Mouse (Mus musculus): ENCODE measurements around the gene Sp7. TPM values are rescaled to one million over a fixed set of nuclear protein-coding genes. Genes with fewer than 3 reads are reported as not detected.

Sp7 gene
- polyA plus RNA-seq, 1 experiment from 2014 or later = 35.4 TPM

- ATAC-seq (ENCODE audit: insufficient number of reproducible peaks, low FRiP score, low TSS enrichment, low read depth) = no peak
- H3K36me3 ChIP-seq = no peaks in the 10 kb centered on the region
- 50% methylated on average over 9 of the region's 9 CpGs for WGBS
Measured at GRCm38 (mm10) chr15:102386640-102387039, 19.7 kb upstream of the Sp7 start.

GRCm38 (mm10) chr15:102383671-102384070 is 16.7 kb upstream of the Sp7 start:
- H3K4me1 ChIP-seq = no peaks in the 10 kb centered on the region
- no peaks in the 10 kb centered on the region for H3K27me3 ChIP-seq
- no peak overlapping the region for H3K4me3 ChIP-seq (replicated peaks)
- H3K36me3 ChIP-seq = no peaks in the 10 kb centered on the region
- 91% methylated on average over 6 of the region's 6 CpGs for WGBS
- H3K9me3 ChIP-seq (replicated peaks) = no peaks in the 10 kb centered on the region
- no peak overlapping the region for H3K4me2 ChIP-seq (replicated peaks)
- H3K9ac ChIP-seq = no peak overlapping the region
- ATAC-seq (ENCODE audit: insufficient number of reproducible peaks, low FRiP score, low TSS enrichment, low read depth) = no peak
- no peak overlapping the region for H3K27ac ChIP-seq (replicated peaks)

More at GRCm38 (mm10) chr15:102386640-102387039, 19.7 kb upstream of the Sp7 start:
- Histone ChIP-seq H3K9me3 (replicated peaks) (no peaks in the 10 kb centered on the region), H3K27ac (replicated peaks) (no peak overlapping the region), H3K27me3 (no peaks in the 10 kb centered on the region), H3K4me1 (no peaks in the 10 kb centered on the region), H3K4me2 (replicated peaks) (no peak overlapping the region), H3K4me3 (replicated peaks) (no peak overlapping the region), H3K9ac (no peak overlapping the region)

- peak; percentile 49 for ATAC-seq (ENCODE audit: insufficient number of reproducible peaks, low FRiP score, low TSS enrichment, low read depth)
- no peak overlapping the region for H3K4me3 ChIP-seq (replicated peaks)
- no peak overlapping the region for H3K27ac ChIP-seq (replicated peaks)
- H3K9me3 ChIP-seq (replicated peaks) = no peaks in the 10 kb centered on the region
- no peak overlapping the region for H3K4me2 ChIP-seq (replicated peaks)
- no peaks in the 10 kb centered on the region for H3K36me3 ChIP-seq
- H3K4me1 ChIP-seq = peaks cover 10% of the 10 kb centered on the region
- no peaks in the 10 kb centered on the region for H3K27me3 ChIP-seq
- 2% methylated on average over 7 of the region's 7 CpGs for WGBS
- H3K9ac ChIP-seq = no peak overlapping the region
Measured at GRCm38 (mm10) chr15:102381575-102381974, 14.6 kb upstream of the Sp7 start.

- Histone ChIP-seq H3K9ac (no peak overlapping the region), H3K27me3 (no peaks in the 10 kb centered on the region), H3K4me3 (replicated peaks) (peak overlapping the region; percentile 59), H3K36me3 (no peaks in the 10 kb centered on the region), H3K9me3 (replicated peaks) (no peaks in the 10 kb centered on the region), H3K4me1 (peaks cover 16% of the 10 kb centered on the region), H3K4me2 (replicated peaks) (peak overlapping the region; percentile 93), H3K27ac (replicated peaks) (peak overlapping the region; percentile 90)
- ATAC-seq (ENCODE audit: insufficient number of reproducible peaks, low FRiP score, low TSS enrichment, low read depth) = peak; percentile 71; the same call in 1 of the 2 replicates
- WGBS = 3% methylated on average over 10 of the region's 10 CpGs
Measured at GRCm38 (mm10) chr15:102377810-102378262, 10.9 kb upstream of the Sp7 start.

- peak overlapping the region; percentile 93 for H3K4me2 ChIP-seq (replicated peaks)
- peak; percentile 63 for ATAC-seq (ENCODE audit: insufficient number of reproducible peaks, low FRiP score, low TSS enrichment, low read depth)
- H3K4me3 ChIP-seq (replicated peaks) = peak overlapping the region; percentile 59
- peak overlapping the region; percentile 90 for H3K27ac ChIP-seq (replicated peaks)
- H3K9me3 ChIP-seq (replicated peaks) = no peaks in the 10 kb centered on the region
- H3K4me1 ChIP-seq = peaks cover 16% of the 10 kb centered on the region
- H3K36me3 ChIP-seq = no peaks in the 10 kb centered on the region
- peak overlapping the region; percentile 59 for H3K9ac ChIP-seq
- no peaks in the 10 kb centered on the region for H3K27me3 ChIP-seq
- WGBS = 0% methylated on average over 7 of the region's 7 CpGs
Measured at GRCm38 (mm10) chr15:102377163-102377543, 10.2 kb upstream of the Sp7 start.

GRCm38 (mm10) chr15:102376453-102377162 is 9.6 kb upstream of the Sp7 start:
- under 1% methylated on average over 43 of the region's 43 CpGs for WGBS
- ATAC-seq (ENCODE audit: insufficient number of reproducible peaks, low FRiP score, low TSS enrichment, low read depth) = peak; percentile 80

GRCm38 (mm10) chr15:102370727-102371126 is 3.7 kb upstream of the Sp7 start:
- peak overlapping the region; percentile 24 for H3K4me3 ChIP-seq (replicated peaks)
- H3K9me3 ChIP-seq (replicated peaks) = no peaks in the 10 kb centered on the region
- H3K27me3 ChIP-seq = 0 out of 2 replicates have a peak, but pooled peaks cover 4% of the 10 kb centered on the region
- H3K4me1 ChIP-seq = peaks cover 29% of the 10 kb centered on the region
- 2% methylated on average over 10 of the region's 10 CpGs for WGBS
- H3K9ac ChIP-seq = peak overlapping the region; percentile 35; the same call in 1 of the 2 replicates
- ATAC-seq (ENCODE audit: insufficient number of reproducible peaks, low FRiP score, low TSS enrichment, low read depth) = peak; percentile 89
- peak overlapping the region; percentile 42 for H3K4me2 ChIP-seq (replicated peaks)
- no peaks in the 10 kb centered on the region for H3K36me3 ChIP-seq
- H3K27ac ChIP-seq (replicated peaks) = peak overlapping the region; percentile 74

More at GRCm38 (mm10) chr15:102376453-102377162, 9.6 kb upstream of the Sp7 start:
- Histone ChIP-seq H3K36me3 (no peaks in the 10 kb centered on the region), H3K27ac (replicated peaks) (peak overlapping the region; percentile 90), H3K27me3 (no peaks in the 10 kb centered on the region), H3K9ac (peak overlapping the region; percentile 59), H3K9me3 (replicated peaks) (no peaks in the 10 kb centered on the region), H3K4me1 (peaks cover 16% of the 10 kb centered on the region), H3K4me3 (replicated peaks) (peak overlapping the region; percentile 59), H3K4me2 (replicated peaks) (peak overlapping the region; percentile 93)

GRCm38 (mm10) chr15:102369972-102370371 is 3.0 kb upstream of the Sp7 start:
- no peaks in the 10 kb centered on the region for H3K36me3 ChIP-seq
- H3K4me3 ChIP-seq (replicated peaks) = peak overlapping the region; percentile 24; the same call in 1 of the 2 replicates
- peak overlapping the region; percentile 74 for H3K27ac ChIP-seq (replicated peaks)

GRCm38 (mm10) chr15:102366238-102366637 is 744 bp downstream of the Sp7 start:
- ATAC-seq (ENCODE audit: insufficient number of reproducible peaks, low FRiP score, low TSS enrichment, low read depth) = no peak
- Histone ChIP-seq H3K9ac (peak overlapping the region; percentile 46), H3K36me3 (no peaks in the 10 kb centered on the region), H3K4me2 (replicated peaks) (peak overlapping the region; percentile 49), H3K4me3 (replicated peaks) (peak overlapping the region; percentile 40), H3K27me3 (0 out of 2 replicates have a peak, but pooled peaks cover 11% of the 10 kb centered on the region), H3K27ac (replicated peaks) (peak overlapping the region; percentile 66), H3K4me1 (peaks cover 38% of the 10 kb centered on the region), H3K9me3 (replicated peaks) (no peaks in the 10 kb centered on the region)
- 5% methylated on average over 7 of the region's 7 CpGs for WGBS

More at GRCm38 (mm10) chr15:102369972-102370371, 3.0 kb upstream of the Sp7 start:
- peaks cover 30% of the 10 kb centered on the region for H3K4me1 ChIP-seq
- no peak overlapping the region for H3K9ac ChIP-seq
- H3K27me3 ChIP-seq = 0 out of 2 replicates have a peak, but pooled peaks cover 7% of the 10 kb centered on the region
- no peak for ATAC-seq (ENCODE audit: insufficient number of reproducible peaks, low FRiP score, low TSS enrichment, low read depth)
- 8% methylated on average over 13 of the region's 13 CpGs for WGBS
- no peaks in the 10 kb centered on the region for H3K9me3 ChIP-seq (replicated peaks)
- H3K4me2 ChIP-seq (replicated peaks) = peak overlapping the region; percentile 42

GRCm38 (mm10) chr15:102364678-102365077 is 2.3 kb downstream of the Sp7 start:
- Histone ChIP-seq H3K27ac (replicated peaks) (0 out of 2 replicates have a peak overlapping the region, but pooled peaks have one; percentile 30), H3K27me3 (0 out of 2 replicates have a peak, but pooled peaks cover 11% of the 10 kb centered on the region), H3K4me2 (replicated peaks) (no peak overlapping the region; the same call in 1 of the 2 replicates), H3K9me3 (replicated peaks) (no peaks in the 10 kb centered on the region), H3K4me3 (replicated peaks) (peak overlapping the region; percentile 40), H3K9ac (no peak overlapping the region), H3K4me1 (peaks cover 24% of the 10 kb centered on the region; the same call in 1 of the 2 replicates), H3K36me3 (no peaks in the 10 kb centered on the region)
- no peak for ATAC-seq (ENCODE audit: insufficient number of reproducible peaks, low FRiP score, low TSS enrichment, low read depth)
- 93% methylated on average over 1 of the region's 1 CpGs for WGBS

- peak; percentile 72 for ATAC-seq (ENCODE audit: insufficient number of reproducible peaks, low FRiP score, low TSS enrichment, low read depth)
- H3K36me3 ChIP-seq = no peaks in the 10 kb centered on the region
- H3K4me1 ChIP-seq = peaks cover 40% of the 10 kb centered on the region
- H3K4me2 ChIP-seq (replicated peaks) = peak overlapping the region; percentile 42
- 3% methylated on average over 12 of the region's 14 CpGs for WGBS
- H3K9me3 ChIP-seq (replicated peaks) = no peaks in the 10 kb centered on the region
- peak overlapping the region; percentile 63 for H3K27ac ChIP-seq (replicated peaks)
- no peak overlapping the region for H3K9ac ChIP-seq
- peaks cover 29% of the 10 kb centered on the region for H3K27me3 ChIP-seq
- peak overlapping the region; percentile 40 for H3K4me3 ChIP-seq (replicated peaks)
Measured at GRCm38 (mm10) chr15:102362648-102363047, 4.3 kb downstream of the Sp7 start.
